Comparison of ENCODE assay signal across 17 mouse cellular contexts in the genomic region with DNA sequence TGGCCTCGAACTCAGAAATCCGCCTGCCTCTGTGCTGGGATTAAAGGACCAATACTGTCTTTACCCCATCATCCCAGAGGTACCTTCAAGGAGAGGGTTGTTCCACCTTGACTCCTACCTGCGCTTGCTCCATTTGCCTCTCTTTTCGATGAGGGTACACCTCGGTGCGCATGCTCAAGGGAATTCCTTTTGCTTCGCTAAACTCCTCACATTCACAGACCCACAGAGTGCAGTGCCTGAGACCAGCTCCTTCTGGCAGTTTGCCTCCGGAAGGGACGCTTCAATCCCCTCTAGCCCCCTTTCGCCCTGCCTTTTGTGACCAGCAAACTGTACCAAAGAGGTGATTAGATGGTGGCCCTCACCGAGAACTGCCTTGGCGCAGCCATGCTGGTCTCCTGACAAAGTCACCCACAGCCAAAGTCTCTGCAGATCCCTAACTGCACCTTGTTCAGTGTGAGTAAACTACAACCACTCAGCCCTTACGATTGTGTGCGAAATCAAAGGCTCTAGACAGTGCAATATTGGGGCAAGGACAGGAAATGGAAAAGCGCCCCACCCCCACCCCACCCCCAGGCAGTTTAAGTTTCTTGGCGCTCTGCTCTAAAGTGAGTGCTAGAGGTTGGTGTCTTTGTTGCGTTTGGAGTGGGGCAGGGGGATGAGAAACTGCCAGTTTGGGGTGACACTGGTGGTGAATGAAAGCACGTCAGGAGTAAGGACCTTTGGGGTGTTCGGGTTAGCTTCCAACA. TPM values are rescaled to one million over a fixed set of nuclear protein-coding genes. Genes with fewer than 3 reads are reported as not detected.
DNase-seq lines count a peak whose midpoint lies in the region; ATAC-seq and TF ChIP-seq lines count a peak whose summit lies in the region.
"Had no signal": no experiment of that assay in that cellular context is flagged by ENCODE, and none has a peak within 500 bp of the region (broad histone marks: within the 10 kb centered on the region; RNA-seq: fewer than 3 reads in every experiment).

No protein-coding gene starts in this region.

- H3K9me3 ChIP-seq in heart, embryonic 13.5 days = no peaks in the 10 kb centered on the region
- no peaks in the 10 kb centered on the region for H3K9me3 ChIP-seq in lung, embryonic 14.5 days (ENCODE audit: low read depth, low read length)
- no peaks in the 10 kb centered on the region for H3K9me3 ChIP-seq in midbrain, embryonic 15.5 days
- no peaks in the 10 kb centered on the region for H3K9me3 ChIP-seq in hindbrain, embryonic 11.5 days (ENCODE audit: control insufficient read depth, low read length)
- H3K9me3 ChIP-seq: lung, embryonic 15.5 days; midbrain, embryonic 12.5 days; neural tube, embryonic 12.5 days had no signal

- peak overlapping the region; percentile 48 for H3K4me2 ChIP-seq in heart, embryonic 13.5 days
- H3K4me2 ChIP-seq in lung, embryonic 14.5 days = peak overlapping the region; percentile 31; the same call in 1 of the 2 replicates
- H3K4me2 ChIP-seq in midbrain, embryonic 15.5 days = no peak overlapping the region
- H3K4me2 ChIP-seq in hindbrain, embryonic 11.5 days (replicated peaks; ENCODE audit: low read depth, low read length) = no peak overlapping the region
- H3K4me2 ChIP-seq: lung, embryonic 15.5 days; midbrain, embryonic 12.5 days; neural tube, embryonic 12.5 days had no signal

- no peak overlapping the region for H3K9ac ChIP-seq in heart, embryonic 13.5 days
- no peak overlapping the region for H3K9ac ChIP-seq in lung, embryonic 14.5 days
- no peak overlapping the region for H3K9ac ChIP-seq in midbrain, embryonic 15.5 days
- no peak overlapping the region for H3K9ac ChIP-seq in hindbrain, embryonic 11.5 days (ENCODE audit: low read depth, low read length)
- H3K9ac ChIP-seq: forebrain, postnatal 0 days; lung, embryonic 15.5 days; midbrain, embryonic 12.5 days; neural tube, embryonic 12.5 days had no signal

- intact Hi-C loops in heart, postnatal 10 days (cut with DNase I) = no loop called here

- no peak overlapping the region for H3K27ac ChIP-seq in heart, embryonic 13.5 days (replicated peaks)
- H3K27ac ChIP-seq in lung, embryonic 14.5 days (ENCODE audit: low read depth) = no peak overlapping the region
- no peak overlapping the region for H3K27ac ChIP-seq in midbrain, embryonic 15.5 days
- H3K27ac ChIP-seq in hindbrain, embryonic 11.5 days (ENCODE audit: low read depth, low read length) = no peak overlapping the region
- H3K27ac ChIP-seq: hindbrain, postnatal 0 days; lung, embryonic 15.5 days; midbrain, embryonic 12.5 days; neural tube, embryonic 12.5 days had no signal

- no peaks in the 10 kb centered on the region for H3K36me3 ChIP-seq in heart, embryonic 13.5 days
- H3K36me3 ChIP-seq in lung, embryonic 14.5 days (ENCODE audit: insufficient read depth) = no peaks in the 10 kb centered on the region
- no peaks in the 10 kb centered on the region for H3K36me3 ChIP-seq in midbrain, embryonic 15.5 days (replicated peaks)
- H3K36me3 ChIP-seq in hindbrain, embryonic 11.5 days (ENCODE audit: control insufficient read depth, insufficient read depth, low read length) = no peaks in the 10 kb centered on the region
- H3K36me3 ChIP-seq: lung, embryonic 15.5 days; midbrain, embryonic 12.5 days; neural tube, embryonic 12.5 days had no signal

- 51% methylated on average over 19 of the region's 19 CpGs for WGBS in heart, embryonic 13.5 days
- 39% methylated on average over 19 of the region's 19 CpGs for WGBS in lung, embryonic 14.5 days
- WGBS in midbrain, embryonic 15.5 days = 61% methylated on average over 19 of the region's 19 CpGs
- 55% methylated on average over 19 of the region's 19 CpGs for WGBS in hindbrain, embryonic 11.5 days

- ATAC-seq in heart, embryonic 13.5 days (ENCODE audit: extremely low read depth, insufficient number of reproducible peaks, low FRiP score, low TSS enrichment) = no peak
- ATAC-seq in lung, embryonic 14.5 days (ENCODE audit: insufficient read depth) = no peak
- peak; percentile 53 for ATAC-seq in CD4-positive, CD25-positive, alpha-beta regulatory T cell, adult 4 months
- peak; percentile 35 for ATAC-seq in inflammation-experienced regulatory T-cells, adult 6 months
- no peak for ATAC-seq in midbrain, embryonic 15.5 days (replicated peaks)
- no peak for ATAC-seq in hindbrain, embryonic 11.5 days (ENCODE audit: low FRiP score)
- ATAC-seq: forebrain, postnatal 0 days; hindbrain, postnatal 0 days had no signal

- H3K4me3 ChIP-seq in heart, embryonic 13.5 days = peak overlapping the region; percentile 18
- H3K4me3 ChIP-seq in lung, embryonic 14.5 days (ENCODE audit: low read depth, low read length) = no peak overlapping the region
- no peak overlapping the region for H3K4me3 ChIP-seq in midbrain, embryonic 15.5 days
- no peak overlapping the region for H3K4me3 ChIP-seq in hindbrain, embryonic 11.5 days (ENCODE audit: low read depth, low read length)
- H3K4me3 ChIP-seq: lung, embryonic 15.5 days; midbrain, embryonic 12.5 days; neural tube, embryonic 12.5 days had no signal

- H3K27me3 ChIP-seq in heart, embryonic 13.5 days (replicated peaks) = no peaks in the 10 kb centered on the region
- no peaks in the 10 kb centered on the region for H3K27me3 ChIP-seq in lung, embryonic 14.5 days (ENCODE audit: insufficient read depth, low read length)
- H3K27me3 ChIP-seq in midbrain, embryonic 15.5 days (replicated peaks) = no peaks in the 10 kb centered on the region
- H3K27me3 ChIP-seq in hindbrain, embryonic 11.5 days (ENCODE audit: control insufficient read depth, insufficient read depth, low read length) = no peaks in the 10 kb centered on the region
- H3K27me3 ChIP-seq: lung, embryonic 15.5 days; midbrain, embryonic 12.5 days; neural tube, embryonic 12.5 days had no signal

- no peak for DNase-seq in heart, postnatal 10 days
- DNase-seq in lung, embryonic 14.5 days = peak; percentile 4
- DNase-seq in lung, adult 18-20 months = no peak
- DNase-seq in hindbrain, embryonic 11.5 days (ENCODE audit: low spot score) = no peak
- DNase-seq: adrenal gland, postnatal 10 days; B cell, adult 2 months; forebrain, postnatal 0 days; gastrocnemius, postnatal 25 days; right cerebral cortex, adult 18-20 months had no signal

- no peak for TF ChIP-seq CTCF in lung, embryonic 14.5 days (IDR thresholded peaks at IDR 0.05; ENCODE audit: low read depth)

- no peaks in the 10 kb centered on the region for H3K4me1 ChIP-seq in heart, embryonic 13.5 days
- H3K4me1 ChIP-seq in lung, embryonic 14.5 days (ENCODE audit: insufficient read depth) = no peaks in the 10 kb centered on the region
- no peaks in the 10 kb centered on the region for H3K4me1 ChIP-seq in midbrain, embryonic 15.5 days
- H3K4me1 ChIP-seq in hindbrain, embryonic 11.5 days (replicated peaks; ENCODE audit: control insufficient read depth, insufficient read depth, low read length) = no peaks in the 10 kb centered on the region
- H3K4me1 ChIP-seq: lung, embryonic 15.5 days; midbrain, embryonic 12.5 days; neural tube, embryonic 12.5 days had no signal

RNA-seq across cellular contexts. Expression of a gene that starts 22.2 kb away (rescaled TPM):
- polyA plus RNA-seq in heart, embryonic 13.5 days (2015; fragmentation: Nextera tagmentation; extraction: Ambion mirVana) = 90.5 and 108 TPM in 2 replicates
- 10 to 100 TPM; 84.4 to 85.1 TPM for total RNA-seq in heart, postnatal 10 days (2021)
- polyA plus RNA-seq in lung, embryonic 14.5 days (2014; fragmentation: Nextera tagmentation; extraction: Ambion mirVana) = 86.4 and 90.0 TPM in 2 replicates
- 100 to 1,000 TPM; 114 to 205 TPM for polyA plus RNA-seq in CD4-positive, CD25-positive, alpha-beta regulatory T cell, adult 4 months (2017; shearing (Covaris generic))
- 100 to 1,000 TPM in 2 of 3 experiments, 10 to 100 TPM in 1; 99.1 to 180 (median 137) TPM for polyA plus RNA-seq in inflammation-experienced regulatory T-cells, adult 6 months (2017; shearing (Covaris generic))
- 365 and 380 TPM in 2 replicates for polyA plus RNA-seq in midbrain, embryonic 15.5 days (2015; fragmentation: Nextera tagmentation; extraction: Ambion mirVana)
- polyA plus RNA-seq in hindbrain, embryonic 11.5 days (2014; fragmentation: Nextera tagmentation; extraction: Ambion mirVana) = 106 and 118 TPM in 2 replicates

Comparison
In these comparisons a context has a peak if more than half of its experiments do, and no peak if none do; other contexts are left out.
1. ATAC-seq: peak in CD4-positive, CD25-positive, alpha-beta regulatory T cell, adult 4 months (single experiment) and inflammation-experienced regulatory T-cells, adult 6 months (single experiment); none in heart, embryonic 13.5 days (single experiment), lung, embryonic 14.5 days (single experiment), midbrain, embryonic 15.5 days (single experiment) and hindbrain, embryonic 11.5 days (single experiment).
2. H3K4me2 ChIP-seq: peak in heart, embryonic 13.5 days (single experiment) and lung, embryonic 14.5 days (single experiment); none in midbrain, embryonic 15.5 days (single experiment) and hindbrain, embryonic 11.5 days (single experiment).